Mouse (Mus musculus) neural tube, embryonic 11.5 days (tissue): Measurements from ENCODE around the gene Zc3h7b. TPM values are rescaled to one million over a fixed set of nuclear protein-coding genes. Genes with fewer than 3 reads are reported as not detected.

Experiments
- ATAC-seq: fragments of 200-750 bp; cut with Nextera tagmentation; 2 replicates; pipeline ENCODE4 v1.8.0; 2017; ENCODE audit warnings: moderate number of reproducible peaks, mild to moderate bottlenecking, moderate TSS enrichment, moderate library complexity; ENCODE audit not compliant: insufficient read depth, low FRiP score, low TSS enrichment
- DNase-seq: peaks from one replicate; pipeline ENCODE4 v3.0.0-alpha.2; 2015; ENCODE audit warnings: low spot score
- H3K27ac ChIP-seq: fragments of 300-500 bp; sonication (generic); 2 replicates; pipeline ENCODE4 v1.5.1; 2014; ENCODE audit warnings: low read depth, mild to moderate bottlenecking, low read length
- H3K27me3 ChIP-seq: fragments of 300-500 bp; sonication (generic); 2 replicates; pipeline ENCODE4 v1.6.1; 2014; ENCODE audit warnings: mild to moderate bottlenecking, low read length, mixed read lengths; ENCODE audit not compliant: control insufficient read depth, insufficient read depth
- H3K36me3 ChIP-seq: fragments of 300-500 bp; sonication (generic); 2 replicates; pipeline ENCODE4 v1.6.1; 2014; ENCODE audit warnings: mild to moderate bottlenecking, low read length, moderate library complexity, mixed read lengths; ENCODE audit not compliant: control insufficient read depth, insufficient read depth
- H3K4me1 ChIP-seq: fragments of 300-500 bp; sonication (generic); 2 replicates; pipeline ENCODE4 v1.6.1; 2014; ENCODE audit warnings: low read length, mixed read lengths; ENCODE audit not compliant: control insufficient read depth, insufficient read depth
- H3K4me2 ChIP-seq: fragments of 300-500 bp; sonication (generic); 2 replicates; pipeline ENCODE4 v1.6.1; 2014; ENCODE audit warnings: low read depth, mild to moderate bottlenecking, moderate library complexity
- H3K4me3 ChIP-seq: fragments of 300-500 bp; sonication (generic); 2 replicates; pipeline ENCODE4 v1.5.1; 2014; ENCODE audit warnings: low read depth, low read length
- H3K9ac ChIP-seq: fragments of 300-500 bp; sonication (generic); 2 replicates; pipeline ENCODE4 v1.6.1; 2014; ENCODE audit warnings: mild to moderate bottlenecking, low read length
- H3K9me3 ChIP-seq: fragments of 300-500 bp; sonication (generic); 2 replicates; pipeline ENCODE4 v1.6.1; 2016; ENCODE audit warnings: low read length; ENCODE audit not compliant: control insufficient read depth
- WGBS: fragments of 180-500 bp; shearing (Covaris S2); extraction: QIAGEN DNeasy Blood & Tissue Kit; methylation state at CpG from one replicate; pipeline ENCODE4 v1.1.7; 2014; 5-methylcytosine and 5-hydroxymethylcytosine counted together
- polyA plus RNA-seq: library from polyadenylated mRNA; unstranded; fragments of >200 nt; fragmentation: Nextera tagmentation; extraction: Ambion mirVana; gene quantifications from 2 replicates; pipeline ENCODE4 v1.2.1, GENCODE M21; 2014

The Zc3h7b gene
- polyA plus RNA-seq, 1 experiment from 2014 or later, result 48.8 TPM

DNA sequence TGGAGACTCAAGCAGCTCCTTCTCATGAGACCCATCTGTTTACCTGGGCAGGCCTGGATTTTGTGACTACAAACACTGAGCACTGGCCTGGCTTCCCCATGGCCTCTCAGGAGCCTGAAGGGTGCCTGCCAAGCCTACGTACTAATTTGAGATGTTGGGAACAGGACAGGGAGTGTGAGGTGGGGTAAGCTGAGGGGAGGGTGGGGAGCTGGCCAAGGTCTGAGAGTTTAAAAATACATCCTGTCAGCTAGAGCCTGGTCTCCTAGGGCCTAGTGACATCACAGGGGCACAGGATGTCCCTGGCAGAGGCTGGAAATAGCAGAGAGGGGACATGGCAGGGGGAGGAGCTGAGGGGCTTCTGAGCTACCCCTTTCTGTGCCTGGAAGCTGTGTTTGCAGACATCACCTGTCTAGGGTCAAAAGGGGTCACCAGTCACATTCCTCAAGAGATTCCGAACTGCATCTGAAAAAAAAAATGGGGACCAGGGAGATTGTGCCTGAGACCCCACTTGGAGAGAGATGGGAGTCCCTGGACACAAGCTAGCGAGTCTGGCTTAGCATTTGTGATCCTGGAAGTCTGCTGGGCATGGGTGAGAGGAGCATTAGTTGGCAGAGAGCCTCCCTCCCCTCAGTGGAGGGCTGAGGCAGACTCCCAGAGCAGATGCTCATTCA, 89.4 kb downstream of the Zc3h7b start:
- Histone ChIP-seq H3K36me3 (no peaks in the 10 kb centered on the region), H3K4me3 (no peak overlapping the region), H3K4me2 (no peak overlapping the region), H3K4me1 (0 out of 2 replicates have a peak, but pooled peaks cover 5% of the 10 kb centered on the region), H3K9ac (no peak overlapping the region), H3K27me3 (no peaks in the 10 kb centered on the region), H3K27ac (no peak overlapping the region), H3K9me3 (no peaks in the 10 kb centered on the region)
- ATAC-seq (no peak), DNase-seq (no peak)
- 49% methylated on average over 3 of the region's 3 CpGs for WGBS

DNA sequence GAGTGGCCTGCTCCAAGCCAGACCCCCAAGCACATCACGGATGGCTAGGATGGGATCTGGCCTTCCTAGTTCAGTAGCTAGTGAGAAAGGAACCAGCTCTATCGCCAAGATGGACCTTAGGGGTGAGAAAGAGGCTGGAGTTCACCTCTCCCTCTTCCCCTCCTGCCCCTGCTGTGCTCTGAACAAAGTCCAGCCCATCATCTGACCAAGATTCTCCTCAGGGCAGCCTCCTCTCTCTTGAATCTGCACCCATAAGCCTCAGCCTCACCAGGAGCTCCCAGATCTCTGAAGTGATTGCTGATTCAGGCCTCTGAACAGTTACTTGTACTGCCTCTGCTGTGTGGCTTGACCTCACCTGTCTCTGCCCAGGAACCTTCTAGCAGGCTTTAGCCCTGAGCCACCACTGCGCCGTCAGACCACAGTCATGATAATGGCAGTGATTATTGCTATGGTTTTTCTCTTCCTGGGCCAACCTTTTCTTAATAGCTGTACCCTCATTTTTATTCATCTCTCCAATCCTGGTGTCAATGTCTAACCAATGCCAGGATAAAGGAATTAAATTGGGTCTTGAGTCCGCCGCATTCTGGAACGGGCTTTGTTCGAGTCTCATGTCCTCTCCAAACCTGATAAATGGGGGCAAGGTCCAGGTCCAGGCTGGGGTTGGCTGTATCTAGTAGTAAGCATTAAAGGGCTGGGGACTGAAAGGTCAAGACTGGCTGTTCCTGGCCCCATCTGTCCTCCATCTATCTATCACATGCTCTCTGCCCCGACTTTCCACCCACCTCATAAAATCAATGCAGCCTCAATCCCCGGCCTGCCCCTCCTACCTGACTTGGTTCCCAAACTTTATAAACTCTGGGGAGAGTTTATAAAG, 90.4 kb downstream of the Zc3h7b start:
- DNase-seq (no peak), ATAC-seq (no peak)
- H3K9ac ChIP-seq, result no peak overlapping the region
- H3K36me3 ChIP-seq, result no peaks in the 10 kb centered on the region
- H3K4me1 ChIP-seq, result 0 out of 2 replicates have a peak, but pooled peaks cover 5% of the 10 kb centered on the region
- H3K4me2 ChIP-seq, result no peak overlapping the region
- H3K27me3 ChIP-seq, result no peaks in the 10 kb centered on the region
- H3K9me3 ChIP-seq, result no peaks in the 10 kb centered on the region
- no peak overlapping the region for H3K4me3 ChIP-seq
- WGBS, result 57% methylated on average over 10 of the region's 10 CpGs
- no peak overlapping the region for H3K27ac ChIP-seq

- H3K9me3 ChIP-seq, result no peaks in the 10 kb centered on the region
- peak overlapping the region; percentile 41 for H3K9ac ChIP-seq
- ATAC-seq, result peak; percentile 76; the same call in 1 of the 2 replicates
- no peaks in the 10 kb centered on the region for H3K27me3 ChIP-seq
- no peak overlapping the region for H3K27ac ChIP-seq
- peak overlapping the region; percentile 15; the same call in 1 of the 2 replicates for H3K4me3 ChIP-seq
- peak overlapping the region; percentile 39 for H3K4me2 ChIP-seq
- H3K36me3 ChIP-seq, result no peaks in the 10 kb centered on the region
- DNase-seq, result peak; percentile 66
- 0 out of 2 replicates have a peak, but pooled peaks cover 5% of the 10 kb centered on the region for H3K4me1 ChIP-seq
- WGBS, result 3% methylated on average over 31 of the region's 33 CpGs
Measured at GRCm38 (mm10) chr15:81836124-81836821, 91.4 kb downstream of the Zc3h7b start.

DNA sequence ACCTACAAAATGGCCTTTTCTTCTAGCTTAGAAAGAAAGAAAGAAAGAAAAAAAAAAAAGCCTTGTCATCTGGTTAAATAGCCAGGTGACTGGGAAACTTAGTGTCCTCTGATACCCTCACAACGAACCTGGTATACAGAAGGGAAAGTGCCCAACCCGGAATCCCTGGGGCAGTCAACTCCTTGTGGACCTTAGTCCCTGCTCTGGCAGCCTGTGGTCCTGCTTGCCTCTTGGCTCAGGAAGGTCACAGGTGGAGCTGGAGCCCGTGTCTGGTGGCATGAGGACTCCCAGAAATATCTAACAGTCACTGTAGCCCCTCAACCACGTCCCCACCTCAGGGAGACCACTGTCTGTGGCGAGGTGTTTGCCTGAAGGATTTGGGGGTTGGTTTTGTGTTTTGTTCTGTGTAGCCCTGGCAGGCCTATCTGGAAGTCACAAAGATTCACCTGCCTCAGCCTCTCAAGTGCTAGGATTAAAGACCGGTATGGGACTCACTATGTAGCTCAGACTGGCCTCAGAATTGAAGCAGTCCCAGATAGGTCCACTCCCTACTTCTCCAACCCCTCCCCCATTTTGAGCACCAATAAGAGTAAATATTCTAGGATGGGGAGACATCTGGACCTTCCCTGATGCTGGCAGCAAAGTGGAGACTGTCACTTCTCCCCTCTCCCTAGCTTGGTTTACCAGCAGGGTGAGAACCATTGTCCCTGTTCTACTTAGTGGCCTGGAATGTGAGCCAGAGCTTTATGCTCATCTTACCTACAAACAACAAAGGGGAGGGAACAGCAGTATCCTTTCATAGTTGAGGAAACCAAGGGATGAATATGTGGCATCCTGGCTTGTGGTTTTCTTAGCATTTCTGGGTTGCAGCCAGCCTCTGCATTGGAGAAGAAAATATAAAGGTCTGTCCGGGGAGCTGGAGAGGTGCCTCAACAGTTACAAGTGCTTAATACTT, 92.4 kb downstream of the Zc3h7b start:
- no peak overlapping the region for H3K4me3 ChIP-seq
- no peak overlapping the region for H3K9ac ChIP-seq
- ATAC-seq, result no peak
- 0 out of 2 replicates have a peak, but pooled peaks cover 5% of the 10 kb centered on the region for H3K4me1 ChIP-seq
- WGBS, result 62% methylated on average over 7 of the region's 7 CpGs
- no peak overlapping the region for H3K4me2 ChIP-seq
- no peak for DNase-seq
- H3K9me3 ChIP-seq, result no peaks in the 10 kb centered on the region
- H3K27me3 ChIP-seq, result no peaks in the 10 kb centered on the region
- H3K27ac ChIP-seq, result no peak overlapping the region
- H3K36me3 ChIP-seq, result no peaks in the 10 kb centered on the region

GRCm38 (mm10) chr15:81838554-81839235, 93.8 kb downstream of the Zc3h7b start:
- no peak overlapping the region for H3K27ac ChIP-seq
- 0 out of 2 replicates have a peak, but pooled peaks cover 5% of the 10 kb centered on the region for H3K4me1 ChIP-seq
- no peaks in the 10 kb centered on the region for H3K36me3 ChIP-seq
- H3K27me3 ChIP-seq, result no peaks in the 10 kb centered on the region
- no peaks in the 10 kb centered on the region for H3K9me3 ChIP-seq
- no peak overlapping the region for H3K4me2 ChIP-seq
- ATAC-seq (no peak), DNase-seq (no peak)
- H3K4me3 ChIP-seq, result no peak overlapping the region
- no peak overlapping the region for H3K9ac ChIP-seq
- WGBS, result 79% methylated on average over 14 of the region's 14 CpGs

DNA sequence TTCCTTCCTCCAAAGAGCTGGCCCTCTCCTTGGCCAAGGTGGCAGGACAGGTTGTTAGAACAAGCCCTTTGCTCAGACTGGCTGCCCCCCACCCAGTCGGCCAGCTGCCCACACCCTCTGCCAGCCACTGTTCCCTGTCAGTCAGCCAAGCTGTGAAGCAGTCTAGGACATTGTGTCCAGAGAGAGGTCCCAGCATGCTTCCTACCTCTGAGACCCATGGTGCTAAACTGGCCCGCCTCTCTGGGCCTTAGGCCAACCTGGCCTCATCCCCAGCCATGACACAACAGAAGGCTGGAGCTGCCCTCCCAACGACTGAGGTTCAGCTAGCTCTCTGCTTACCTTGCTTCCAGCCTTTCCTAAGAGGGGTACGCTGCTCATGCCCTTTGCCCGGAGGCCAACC, 94.8 kb downstream of the Zc3h7b start:
- H3K9ac ChIP-seq, result no peak overlapping the region
- H3K27ac ChIP-seq, result no peak overlapping the region
- no peak overlapping the region for H3K4me2 ChIP-seq
- H3K4me1 ChIP-seq, result 0 out of 2 replicates have a peak, but pooled peaks cover 5% of the 10 kb centered on the region
- H3K27me3 ChIP-seq, result no peaks in the 10 kb centered on the region
- WGBS, result 77% methylated on average over 5 of the region's 5 CpGs
- ATAC-seq (no peak), DNase-seq (no peak)
- H3K4me3 ChIP-seq, result no peak overlapping the region
- H3K9me3 ChIP-seq, result no peaks in the 10 kb centered on the region
- H3K36me3 ChIP-seq, result no peaks in the 10 kb centered on the region

DNA sequence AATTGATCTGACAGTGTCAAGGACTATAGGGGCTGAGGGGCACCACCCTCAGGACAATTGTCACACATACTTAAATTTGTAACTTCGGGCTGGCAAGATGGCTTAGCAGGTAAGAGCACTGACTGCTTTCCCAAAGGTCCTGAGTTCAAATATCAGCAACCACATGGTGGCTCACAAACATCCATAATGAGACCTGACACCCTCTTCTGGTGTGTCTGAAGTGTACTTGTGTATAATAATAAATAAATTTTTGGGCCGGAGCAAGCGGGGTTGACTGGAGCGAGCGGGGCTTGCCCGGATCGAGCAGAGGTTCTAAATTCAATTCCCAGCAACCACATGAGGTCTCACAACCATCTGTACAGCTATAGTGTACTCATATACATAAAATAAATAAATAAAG, 95.4 kb downstream of the Zc3h7b start:
- Histone ChIP-seq H3K9ac (no peak overlapping the region), H3K9me3 (no peaks in the 10 kb centered on the region), H3K4me2 (no peak overlapping the region), H3K4me3 (no peak overlapping the region), H3K4me1 (0 out of 2 replicates have a peak, but pooled peaks cover 5% of the 10 kb centered on the region), H3K27me3 (no peaks in the 10 kb centered on the region), H3K27ac (no peak overlapping the region), H3K36me3 (no peaks in the 10 kb centered on the region)
- DNase-seq (no peak), ATAC-seq (no peak)
- WGBS, result 88% methylated on average over 7 of the region's 7 CpGs
